Mouse (Mus musculus): ENCODE measurements at regions not wholly inside any gene's neighbourhood (a gene's known extent, or its start where the extent isn't known, plus 50 kb on each side); places are given as distances from the start of the nearest gene placed in this dataset.

GRCm38 (mm10) chr9:84178705-84179104, 253.8 kb downstream of the Bckdhb start:
- no peaks in the 10 kb centered on the region for H3K36me3 ChIP-seq (ENCODE audit: control insufficient read depth, insufficient read depth, low read length)
- no peak overlapping the region for H3K9ac ChIP-seq (ENCODE audit: low read depth, low read length)
- ATAC-seq (ENCODE audit: low FRiP score) (no peak), DNase-seq (ENCODE audit: low spot score) (no peak)
- H3K4me3 ChIP-seq (ENCODE audit: low read depth, low read length), result no peak overlapping the region
- no peak overlapping the region for H3K27ac ChIP-seq (ENCODE audit: low read depth, low read length)
- H3K27me3 ChIP-seq (ENCODE audit: control insufficient read depth, insufficient read depth, low read length), result no peaks in the 10 kb centered on the region
- no peak overlapping the region for H3K4me2 ChIP-seq (replicated peaks; ENCODE audit: low read depth, low read length)
- no peaks in the 10 kb centered on the region for H3K4me1 ChIP-seq (replicated peaks; ENCODE audit: control insufficient read depth, insufficient read depth, low read length)
- WGBS, result 79% methylated on average over 5 of the region's 5 CpGs
- H3K9me3 ChIP-seq (ENCODE audit: control insufficient read depth, low read length), result no peaks in the 10 kb centered on the region

GRCm38 (mm10) chr9:84179238-84179637, 254.3 kb downstream of the Bckdhb start:
- DNase-seq (ENCODE audit: low spot score) (no peak), ATAC-seq (ENCODE audit: low FRiP score) (no peak)
- Histone ChIP-seq H3K4me3 (ENCODE audit: low read depth, low read length) (no peak overlapping the region), H3K4me2 (replicated peaks; ENCODE audit: low read depth, low read length) (no peak overlapping the region), H3K4me1 (replicated peaks; ENCODE audit: control insufficient read depth, insufficient read depth, low read length) (no peaks in the 10 kb centered on the region), H3K9ac (ENCODE audit: low read depth, low read length) (no peak overlapping the region), H3K27me3 (ENCODE audit: control insufficient read depth, insufficient read depth, low read length) (no peaks in the 10 kb centered on the region), H3K27ac (ENCODE audit: low read depth, low read length) (no peak overlapping the region), H3K9me3 (ENCODE audit: control insufficient read depth, low read length) (no peaks in the 10 kb centered on the region), H3K36me3 (ENCODE audit: control insufficient read depth, insufficient read depth, low read length) (no peaks in the 10 kb centered on the region)
- 54% methylated on average over 4 of the region's 4 CpGs for WGBS

GRCm38 (mm10) chr9:84183637-84184374, 258.9 kb downstream of the Bckdhb start:
- ATAC-seq (ENCODE audit: low FRiP score) (no peak), DNase-seq (ENCODE audit: low spot score) (no peak)
- 74% methylated on average over 6 of the region's 6 CpGs for WGBS
- no peaks in the 10 kb centered on the region for H3K4me1 ChIP-seq (replicated peaks; ENCODE audit: control insufficient read depth, insufficient read depth, low read length)
- H3K9me3 ChIP-seq (ENCODE audit: control insufficient read depth, low read length), result no peaks in the 10 kb centered on the region
- H3K27ac ChIP-seq (ENCODE audit: low read depth, low read length), result no peak overlapping the region
- H3K27me3 ChIP-seq (ENCODE audit: control insufficient read depth, insufficient read depth, low read length), result no peaks in the 10 kb centered on the region
- no peaks in the 10 kb centered on the region for H3K36me3 ChIP-seq (ENCODE audit: control insufficient read depth, insufficient read depth, low read length)
- H3K9ac ChIP-seq (ENCODE audit: low read depth, low read length), result no peak overlapping the region
- H3K4me2 ChIP-seq (replicated peaks; ENCODE audit: low read depth, low read length), result no peak overlapping the region
- no peak overlapping the region for H3K4me3 ChIP-seq (ENCODE audit: low read depth, low read length)

- ATAC-seq (ENCODE audit: low FRiP score), result no peak
Observed at GRCm38 (mm10) chr9:84187531-84187930, 262.6 kb downstream of the Bckdhb start.

GRCm38 (mm10) chr9:84193405-84193804, 268.5 kb downstream of the Bckdhb start:
- Histone ChIP-seq H3K4me3 (ENCODE audit: low read depth, low read length) (no peak overlapping the region), H3K36me3 (ENCODE audit: control insufficient read depth, insufficient read depth, low read length) (no peaks in the 10 kb centered on the region), H3K4me1 (replicated peaks; ENCODE audit: control insufficient read depth, insufficient read depth, low read length) (no peaks in the 10 kb centered on the region), H3K27ac (ENCODE audit: low read depth, low read length) (no peak overlapping the region), H3K9me3 (ENCODE audit: control insufficient read depth, low read length) (no peaks in the 10 kb centered on the region), H3K27me3 (ENCODE audit: control insufficient read depth, insufficient read depth, low read length) (no peaks in the 10 kb centered on the region), H3K9ac (ENCODE audit: low read depth, low read length) (no peak overlapping the region), H3K4me2 (replicated peaks; ENCODE audit: low read depth, low read length) (no peak overlapping the region)
- no peak for DNase-seq (ENCODE audit: low spot score)
- 65% methylated on average over 1 of the region's 1 CpGs for WGBS
- no peak for ATAC-seq (ENCODE audit: low FRiP score)

More at GRCm38 (mm10) chr9:84187531-84187930, 262.6 kb downstream of the Bckdhb start:
- WGBS, result 84% methylated on average over 3 of the region's 3 CpGs
- no peak overlapping the region for H3K4me3 ChIP-seq (ENCODE audit: low read depth, low read length)
- no peak for DNase-seq (ENCODE audit: low spot score)
- no peaks in the 10 kb centered on the region for H3K36me3 ChIP-seq (ENCODE audit: control insufficient read depth, insufficient read depth, low read length)
- no peaks in the 10 kb centered on the region for H3K9me3 ChIP-seq (ENCODE audit: control insufficient read depth, low read length)
- H3K4me2 ChIP-seq (replicated peaks; ENCODE audit: low read depth, low read length), result no peak overlapping the region
- H3K27ac ChIP-seq (ENCODE audit: low read depth, low read length), result no peak overlapping the region
- no peaks in the 10 kb centered on the region for H3K4me1 ChIP-seq (replicated peaks; ENCODE audit: control insufficient read depth, insufficient read depth, low read length)
- no peaks in the 10 kb centered on the region for H3K27me3 ChIP-seq (ENCODE audit: control insufficient read depth, insufficient read depth, low read length)
- H3K9ac ChIP-seq (ENCODE audit: low read depth, low read length), result no peak overlapping the region

GRCm38 (mm10) chr9:84194716-84195115, 269.8 kb downstream of the Bckdhb start:
- Histone ChIP-seq H3K4me2 (replicated peaks; ENCODE audit: low read depth, low read length) (no peak overlapping the region), H3K9me3 (ENCODE audit: control insufficient read depth, low read length) (no peaks in the 10 kb centered on the region), H3K4me3 (ENCODE audit: low read depth, low read length) (no peak overlapping the region), H3K4me1 (replicated peaks; ENCODE audit: control insufficient read depth, insufficient read depth, low read length) (no peaks in the 10 kb centered on the region), H3K9ac (ENCODE audit: low read depth, low read length) (no peak overlapping the region), H3K27me3 (ENCODE audit: control insufficient read depth, insufficient read depth, low read length) (no peaks in the 10 kb centered on the region), H3K27ac (ENCODE audit: low read depth, low read length) (no peak overlapping the region), H3K36me3 (ENCODE audit: control insufficient read depth, insufficient read depth, low read length) (no peaks in the 10 kb centered on the region)
- no peak for DNase-seq (ENCODE audit: low spot score)
- 92% methylated on average over 4 of the region's 4 CpGs for WGBS
- ATAC-seq (ENCODE audit: low FRiP score), result no peak

GRCm38 (mm10) chr9:84195338-84195737, 270.4 kb downstream of the Bckdhb start:
- H3K9me3 ChIP-seq (ENCODE audit: control insufficient read depth, low read length), result no peaks in the 10 kb centered on the region
- WGBS, result 80% methylated on average over 4 of the region's 4 CpGs
- DNase-seq (ENCODE audit: low spot score), result no peak
- H3K4me3 ChIP-seq (ENCODE audit: low read depth, low read length), result no peak overlapping the region
- H3K4me1 ChIP-seq (replicated peaks; ENCODE audit: control insufficient read depth, insufficient read depth, low read length), result no peaks in the 10 kb centered on the region
- H3K4me2 ChIP-seq (replicated peaks; ENCODE audit: low read depth, low read length), result no peak overlapping the region
- no peak overlapping the region for H3K9ac ChIP-seq (ENCODE audit: low read depth, low read length)
- H3K27ac ChIP-seq (ENCODE audit: low read depth, low read length), result no peak overlapping the region
- no peak for ATAC-seq (ENCODE audit: low FRiP score)
- no peaks in the 10 kb centered on the region for H3K36me3 ChIP-seq (ENCODE audit: control insufficient read depth, insufficient read depth, low read length)
- no peaks in the 10 kb centered on the region for H3K27me3 ChIP-seq (ENCODE audit: control insufficient read depth, insufficient read depth, low read length)

GRCm38 (mm10) chr9:84200208-84200607, 275.3 kb downstream of the Bckdhb start:
- no peaks in the 10 kb centered on the region for H3K27me3 ChIP-seq (ENCODE audit: control insufficient read depth, insufficient read depth, low read length)
- DNase-seq (ENCODE audit: low spot score) (no peak), ATAC-seq (ENCODE audit: low FRiP score) (no peak)
- H3K4me1 ChIP-seq (replicated peaks; ENCODE audit: control insufficient read depth, insufficient read depth, low read length), result no peaks in the 10 kb centered on the region
- H3K27ac ChIP-seq (ENCODE audit: low read depth, low read length), result no peak overlapping the region
- no peaks in the 10 kb centered on the region for H3K36me3 ChIP-seq (ENCODE audit: control insufficient read depth, insufficient read depth, low read length)
- no peak overlapping the region for H3K9ac ChIP-seq (ENCODE audit: low read depth, low read length)
- H3K9me3 ChIP-seq (ENCODE audit: control insufficient read depth, low read length), result no peaks in the 10 kb centered on the region
- no peak overlapping the region for H3K4me2 ChIP-seq (replicated peaks; ENCODE audit: low read depth, low read length)
- H3K4me3 ChIP-seq (ENCODE audit: low read depth, low read length), result no peak overlapping the region
- 97% methylated on average over 3 of the region's 3 CpGs for WGBS

- Histone ChIP-seq H3K9ac (ENCODE audit: low read depth, low read length) (no peak overlapping the region), H3K4me3 (ENCODE audit: low read depth, low read length) (no peak overlapping the region), H3K27ac (ENCODE audit: low read depth, low read length) (no peak overlapping the region), H3K36me3 (ENCODE audit: control insufficient read depth, insufficient read depth, low read length) (no peaks in the 10 kb centered on the region), H3K4me2 (replicated peaks; ENCODE audit: low read depth, low read length) (no peak overlapping the region), H3K4me1 (replicated peaks; ENCODE audit: control insufficient read depth, insufficient read depth, low read length) (no peaks in the 10 kb centered on the region), H3K9me3 (ENCODE audit: control insufficient read depth, low read length) (no peaks in the 10 kb centered on the region), H3K27me3 (ENCODE audit: control insufficient read depth, insufficient read depth, low read length) (no peaks in the 10 kb centered on the region)
- DNase-seq (ENCODE audit: low spot score) (no peak), ATAC-seq (ENCODE audit: low FRiP score) (no peak)
- 79% methylated on average over 3 of the region's 3 CpGs for WGBS
Observed at GRCm38 (mm10) chr9:84204056-84204455, 279.1 kb downstream of the Bckdhb start.

Data from hindbrain, embryonic 11.5 days (tissue).